In the genomic region with DNA sequence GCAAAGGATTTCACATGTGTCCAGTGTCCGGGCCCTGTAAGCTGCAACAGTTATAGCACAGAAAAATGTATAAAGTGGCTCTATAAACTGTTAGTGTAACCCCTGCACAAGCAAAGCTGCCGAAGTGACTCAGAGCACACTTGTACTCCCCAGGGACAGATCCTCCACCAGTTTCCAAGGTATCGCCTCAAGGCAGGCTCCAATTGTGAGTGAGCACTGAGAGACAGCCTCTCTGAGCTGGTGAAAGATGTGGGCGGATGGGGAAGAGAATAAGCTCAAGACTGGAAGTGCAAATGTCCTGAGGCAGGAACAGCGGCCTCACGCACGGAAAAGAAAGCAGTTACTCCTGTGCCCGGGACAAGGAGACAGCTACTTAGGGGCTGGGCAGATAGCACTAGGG, we compare ENCODE assay signal across 11 mouse cellular contexts. TPM values are rescaled to one million over a fixed set of nuclear protein-coding genes. Genes with fewer than 3 reads are reported as not detected.
A peak's percentile ranks its signal among the peaks of the same experiment; 100 is the strongest.
DNase-seq lines count a peak whose midpoint lies in the region; ATAC-seq and TF ChIP-seq lines count a peak whose summit lies in the region.
"Had no signal": no experiment of that assay in that cellular context is flagged by ENCODE, and none has a peak within 500 bp of the region (broad histone marks: within the 10 kb centered on the region; RNA-seq: fewer than 3 reads in every experiment).

No protein-coding gene starts in this region.

- ATAC-seq in heart, embryonic 13.5 days (ENCODE audit: extremely low read depth, insufficient number of reproducible peaks, low FRiP score, low TSS enrichment): no peak
- ATAC-seq in lung, embryonic 14.5 days (ENCODE audit: insufficient read depth): no peak
- ATAC-seq in forebrain, embryonic 16.5 days: no peak
- ATAC-seq: liver, embryonic 12.5 days had no signal

- H3K4me3 ChIP-seq in heart, embryonic 13.5 days: no peak overlapping the region
- H3K4me3 ChIP-seq in lung, embryonic 14.5 days (ENCODE audit: low read depth, low read length): no peak overlapping the region
- no peak overlapping the region for H3K4me3 ChIP-seq in forebrain, embryonic 16.5 days (replicated peaks; ENCODE audit: low read length)
- H3K4me3 ChIP-seq: embryonic facial prominence, embryonic 12.5 days; liver, embryonic 12.5 days had no signal

- peak overlapping the region; percentile 86 for H3K27ac ChIP-seq in heart, embryonic 13.5 days (replicated peaks)
- H3K27ac ChIP-seq in lung, embryonic 14.5 days (ENCODE audit: low read depth): peak overlapping the region; percentile 44
- 0 out of 2 replicates have a peak overlapping the region, but pooled peaks have one; percentile 59 for H3K27ac ChIP-seq in forebrain, embryonic 16.5 days (ENCODE audit: low read length)
- H3K27ac ChIP-seq: liver, embryonic 12.5 days had no signal

- no peaks in the 10 kb centered on the region for H3K9me3 ChIP-seq in heart, embryonic 13.5 days
- no peaks in the 10 kb centered on the region for H3K9me3 ChIP-seq in lung, embryonic 14.5 days (ENCODE audit: low read depth, low read length)
- no peaks in the 10 kb centered on the region for H3K9me3 ChIP-seq in forebrain, embryonic 16.5 days (ENCODE audit: control insufficient read depth, low read length)
- H3K9me3 ChIP-seq: embryonic facial prominence, embryonic 12.5 days; liver, embryonic 12.5 days had no signal

- H3K36me3 ChIP-seq in heart, embryonic 13.5 days: no peaks in the 10 kb centered on the region
- no peaks in the 10 kb centered on the region; the same call in 1 of the 2 replicates for H3K36me3 ChIP-seq in lung, embryonic 14.5 days (ENCODE audit: insufficient read depth)
- no peaks in the 10 kb centered on the region for H3K36me3 ChIP-seq in forebrain, embryonic 16.5 days (ENCODE audit: control insufficient read depth, insufficient read depth)
- H3K36me3 ChIP-seq: embryonic facial prominence, embryonic 12.5 days; liver, embryonic 12.5 days had no signal

- H3K4me2 ChIP-seq in heart, embryonic 13.5 days: 0 out of 2 replicates have a peak overlapping the region, but pooled peaks have one; percentile 4
- H3K4me2 ChIP-seq in lung, embryonic 14.5 days: no peak overlapping the region
- no peak overlapping the region for H3K4me2 ChIP-seq in forebrain, embryonic 16.5 days (ENCODE audit: low read length)
- H3K4me2 ChIP-seq: embryonic facial prominence, embryonic 12.5 days; liver, embryonic 12.5 days had no signal

- intact Hi-C loops in heart, postnatal 36 days (cut with DNase I): no loop called here

- peaks cover 95% of the 10 kb centered on the region for H3K4me1 ChIP-seq in heart, embryonic 13.5 days
- H3K4me1 ChIP-seq in lung, embryonic 14.5 days (ENCODE audit: insufficient read depth): peaks cover 67% of the 10 kb centered on the region
- peaks cover 84% of the 10 kb centered on the region for H3K4me1 ChIP-seq in forebrain, embryonic 16.5 days (replicated peaks; ENCODE audit: control insufficient read depth, insufficient read depth, low read length)
- H3K4me1 ChIP-seq: liver, embryonic 12.5 days had no signal

- H3K27me3 ChIP-seq in heart, embryonic 13.5 days (replicated peaks): no peaks in the 10 kb centered on the region
- no peaks in the 10 kb centered on the region for H3K27me3 ChIP-seq in lung, embryonic 14.5 days (ENCODE audit: insufficient read depth, low read length)
- no peaks in the 10 kb centered on the region for H3K27me3 ChIP-seq in forebrain, embryonic 16.5 days (replicated peaks; ENCODE audit: control insufficient read depth, insufficient read depth, low read length)
- H3K27me3 ChIP-seq: embryonic facial prominence, embryonic 12.5 days had no signal

- no peak for DNase-seq in heart, postnatal 36 days
- no peak for DNase-seq in lung, embryonic 14.5 days
- DNase-seq in lung, postnatal 4 days: no peak
- DNase-seq in NIH3T3 (ENCODE audit: low read depth): peak; percentile 40
- DNase-seq in adrenal gland, postnatal 14 days: no peak
- DNase-seq: thymus, postnatal 25 days had no signal

- WGBS in heart, embryonic 13.5 days: 58% methylated on average over 8 of the region's 8 CpGs
- 69% methylated on average over 8 of the region's 8 CpGs for WGBS in lung, embryonic 14.5 days
- 70% methylated on average over 8 of the region's 8 CpGs for WGBS in forebrain, embryonic 16.5 days

- H3K9ac ChIP-seq in heart, embryonic 13.5 days: no peak overlapping the region
- no peak overlapping the region for H3K9ac ChIP-seq in lung, embryonic 14.5 days
- H3K9ac ChIP-seq in forebrain, embryonic 16.5 days (replicated peaks; ENCODE audit: low read depth, low read length): no peak overlapping the region
- H3K9ac ChIP-seq: embryonic facial prominence, embryonic 12.5 days; liver, embryonic 12.5 days had no signal

- no peak for TF ChIP-seq CTCF in lung, embryonic 14.5 days (IDR thresholded peaks at IDR 0.05; ENCODE audit: low read depth)

RNA-seq across cellular contexts. Expression of gene Pmepa1, which starts 26.4 kb away (rescaled TPM):
- 3.4 TPM in 2 replicates for polyA plus RNA-seq in heart, embryonic 13.5 days (2015; fragmentation: Nextera tagmentation; extraction: Ambion mirVana)
- total RNA-seq in heart, postnatal 36 days (2021): 10 to 100 TPM; 27.1 to 27.4 TPM
- polyA plus RNA-seq in lung, embryonic 14.5 days (2014; fragmentation: Nextera tagmentation; extraction: Ambion mirVana): 8.9 and 9.0 TPM in 2 replicates
- polyA plus RNA-seq in forebrain, embryonic 16.5 days (2015; fragmentation: Nextera tagmentation; extraction: Ambion mirVana): 7.2 and 7.3 TPM in 2 replicates
- total RNA-seq in adrenal gland, postnatal 14 days (2021): 58.4 and 117 TPM in 2 replicates

RNA-seq across cellular contexts. Expression of gene Zbp1, which starts 31.2 kb away (rescaled TPM):
- 0.33 and 0.57 TPM in 2 replicates for polyA plus RNA-seq in heart, embryonic 13.5 days (2015; fragmentation: Nextera tagmentation; extraction: Ambion mirVana)
- 1 to 10 TPM in 1 of 2 experiments, under 1 TPM in 1; 0.44 to 1.8 TPM for total RNA-seq in heart, postnatal 36 days (2021)
- 0.34 and 0.41 TPM in 2 replicates for polyA plus RNA-seq in lung, embryonic 14.5 days (2014; fragmentation: Nextera tagmentation; extraction: Ambion mirVana)
- not detected in 2 replicates for polyA plus RNA-seq in forebrain, embryonic 16.5 days (2015; fragmentation: Nextera tagmentation; extraction: Ambion mirVana)
- total RNA-seq in adrenal gland, postnatal 14 days (2021): 2.6 and 4.3 TPM in 2 replicates
- total RNA-seq: left cerebral cortex, adult 18-20 months had no signal
- polyA plus RNA-seq: embryonic facial prominence, embryonic 12.5 days had no signal
